In genomic region chrX:74282395-74283091, GRCm38 (mm10) we compare ENCODE assay signal across 8 mouse cellular contexts. TPM values are rescaled to one million over a fixed set of nuclear protein-coding genes. Genes with fewer than 3 reads are reported as not detected.
DNase-seq lines count a peak whose midpoint lies in the region; ATAC-seq and TF ChIP-seq lines count a peak whose summit lies in the region.

No protein-coding gene starts in this region.

- peak overlapping the region; percentile 85 for H3K27ac ChIP-seq in MEL (ENCODE audit: control insufficient read depth, low read depth, low read length)
- H3K27ac ChIP-seq in lung, embryonic 16.5 days (ENCODE audit: low read length): peak overlapping the region; percentile 93

- no peak for TF ChIP-seq RAD21 in MEL (IDR thresholded peaks at IDR 0.05; ENCODE audit: low read depth, low read length)

- peak; percentile 76 to 89 for ATAC-seq in hematopoietic stem cell, adult 5-6 weeks (replicated peaks in 1 of 2; ENCODE audit: insufficient read depth in 1 of 2, low FRiP score in 2 of 2, low TSS enrichment in 1 of 2, low read depth in 1 of 2, poor library complexity in 2 of 2, severe bottlenecking in 2 of 2)
- peak; percentile 75 for ATAC-seq in lung, embryonic 16.5 days (ENCODE audit: low read depth)

- peak overlapping the region; percentile 78 for H3K4me2 ChIP-seq in lung, embryonic 16.5 days (ENCODE audit: low read depth, low read length)

- no peak for TF ChIP-seq EP300 in MEL (IDR thresholded peaks at IDR 0.05; ENCODE audit: low read depth in 1 of 2, low read length in 2 of 2)

- H3K4me3 ChIP-seq in MEL (ENCODE audit: control insufficient read depth in 1 of 2, insufficient read depth in 1 of 2, low read depth in 2 of 2, low read length in 2 of 2): peak overlapping the region; percentile 72 to 76
- peak overlapping the region; percentile 64 for H3K4me3 ChIP-seq in lung, embryonic 16.5 days (ENCODE audit: low read length)

- H3K36me3 ChIP-seq in MEL (ENCODE audit: control insufficient read depth in 1 of 2, insufficient read depth in 2 of 2, low read length in 2 of 2): peaks cover 0 to 11% of the 10 kb centered on the region in 2 experiments; a peak in 3 of 4 replicates
- H3K36me3 ChIP-seq in lung, embryonic 16.5 days (ENCODE audit: control insufficient read depth, insufficient read depth, low read length): no peaks in the 10 kb centered on the region

- 18% methylated on average over 39 of the region's 39 CpGs for WGBS in lung, embryonic 16.5 days

- H3K79me2 ChIP-seq in MEL (ENCODE audit: control insufficient read depth, insufficient read depth, low read length, poor library complexity): peaks cover 13% of the 10 kb centered on the region

- DNase-seq in MEL (ENCODE audit: low read depth, low spot score): peak; percentile 92
- peak; percentile 75 for DNase-seq in cerebellum, adult 8-10 months
- peak; percentile 78 for DNase-seq in forelimb bud, embryonic 11.5 days (ENCODE audit: low read depth, low spot score)
- peak; percentile 87 for DNase-seq in layer of hippocampus, adult 9-11 months
- peak; percentile 33 for DNase-seq in ovary, postnatal 10 days (ENCODE audit: low spot score)
- DNase-seq in thymus, postnatal 0 days (ENCODE audit: low spot score): peak; percentile 88

- no peaks in the 10 kb centered on the region for H3K9me3 ChIP-seq in MEL (replicated peaks; ENCODE audit: insufficient read depth, low read length)
- H3K9me3 ChIP-seq in lung, embryonic 16.5 days (ENCODE audit: control insufficient read depth, low read length): no peaks in the 10 kb centered on the region

- no peaks in the 10 kb centered on the region for H3K27me3 ChIP-seq in MEL (ENCODE audit: control insufficient read depth in 1 of 2, insufficient read depth in 2 of 2, low read length in 2 of 2)
- H3K27me3 ChIP-seq in lung, embryonic 16.5 days (ENCODE audit: control insufficient read depth, insufficient read depth, low read depth, low read length): no peaks in the 10 kb centered on the region

- H3K4me1 ChIP-seq in MEL (ENCODE audit: control insufficient read depth in 1 of 2, insufficient read depth in 2 of 2, low read length in 2 of 2): peaks cover 0 to 11% of the 10 kb centered on the region in 2 experiments; a peak in 2 of 4 replicates
- peaks cover 4% of the 10 kb centered on the region; the same call in 1 of the 2 replicates for H3K4me1 ChIP-seq in lung, embryonic 16.5 days (replicated peaks; ENCODE audit: control insufficient read depth, insufficient read depth, low read length)

- no peak for TF ChIP-seq CTCF in MEL (IDR thresholded peaks at IDR 0.05 in 2 of 3, conservative IDR thresholded peaks at IDR 0.05 in 1 of 3; ENCODE audit: control insufficient read depth in 1 of 3, insufficient read depth in 1 of 3, low read depth in 2 of 3, low read length in 3 of 3, poor library complexity in 1 of 3, severe bottlenecking in 1 of 3)

- H3K9ac ChIP-seq in MEL (ENCODE audit: control insufficient read depth, low read depth, low read length, poor library complexity, severe bottlenecking): peak overlapping the region; percentile 86
- peak overlapping the region; percentile 77 for H3K9ac ChIP-seq in lung, embryonic 16.5 days (ENCODE audit: low read length)

- peak; percentile 68 to 84; a peak in 3 of 4 replicates for TF ChIP-seq POLR2A in MEL (IDR thresholded peaks at IDR 0.05; ENCODE audit: control insufficient read depth in 1 of 2, insufficient read depth in 1 of 2, low read depth in 1 of 2, low read length in 2 of 2, poor library complexity in 1 of 2)

TF ChIP-seq in MEL, 35 proteins besides CTCF, POLR2A, EP300 and RAD21 (continues in another document):
- TF ChIP-seq HCFC1 (IDR thresholded peaks at IDR 0.05; ENCODE audit: low read depth, low read length) (peak; percentile 83), MXI1 (IDR thresholded peaks at IDR 0.05; ENCODE audit: low read depth, low read length) (peak; percentile 73), MYB (IDR thresholded peaks at IDR 0.05; ENCODE audit: low read depth, low read length) (no peak), TCF12 (IDR thresholded peaks at IDR 0.05; ENCODE audit: low read depth, low read length) (peak; percentile 47; the same call in 1 of the 2 replicates), RCOR1 (IDR thresholded peaks at IDR 0.05; ENCODE audit: low read depth, low read length) (no peak), ELF1 (IDR thresholded peaks at IDR 0.05; ENCODE audit: low read depth, low read length) (peak; percentile 60; the same call in 1 of the 2 replicates), SMC3 (IDR thresholded peaks at IDR 0.05; ENCODE audit: low read depth, low read length) (no peak), MAFK (IDR thresholded peaks at IDR 0.05; ENCODE audit: borderline replicate concordance, low read depth, low read length) (no peak), ZMIZ1 (IDR thresholded peaks at IDR 0.05; ENCODE audit: low read depth, low read length) (peak; percentile 79), MYC (IDR thresholded peaks at IDR 0.05; ENCODE audit: low read depth, low read length) (no peak; the same call in 1 of the 2 replicates), UBTF (IDR thresholded peaks at IDR 0.05; ENCODE audit: borderline replicate concordance, insufficient read depth, low read depth, low read length) (no peak), CHD2 (IDR thresholded peaks at IDR 0.05; ENCODE audit: low read length) (no peak), NELFE (IDR thresholded peaks at IDR 0.05; ENCODE audit: low read depth, low read length) (peak; percentile 87), USF2 (IDR thresholded peaks at IDR 0.05; ENCODE audit: borderline replicate concordance in 1 of 2, insufficient read depth in 1 of 2, low read depth in 1 of 2, low read length in 2 of 2) (no peak), GABPA (IDR thresholded peaks at IDR 0.05; ENCODE audit: low read depth, low read length) (no peak), BHLHE40 (IDR thresholded peaks at IDR 0.05; ENCODE audit: borderline replicate concordance, low read depth, low read length) (no peak), MAX (IDR thresholded peaks at IDR 0.05; ENCODE audit: low read length) (peak; percentile 61; the same call in 1 of the 2 replicates), KAT2A (conservative IDR thresholded peaks at IDR 0.05; ENCODE audit: low read depth, low read length) (peak; percentile 61; the same call in 1 of the 2 replicates), MEF2A (IDR thresholded peaks at IDR 0.05; ENCODE audit: extremely low read depth, insufficient replicate concordance, low read depth, low read length, poor library complexity, severe bottlenecking) (no peak), E2F4 (IDR thresholded peaks at IDR 0.05; ENCODE audit: borderline replicate concordance, low read depth, low read length) (no peak), MAZ (IDR thresholded peaks at IDR 0.05; ENCODE audit: low read depth, low read length) (peak; percentile 47), ZC3H11A (IDR thresholded peaks at IDR 0.05; ENCODE audit: low read depth, low read length) (no peak), ZNF384 (IDR thresholded peaks at IDR 0.05; ENCODE audit: low read depth, low read length) (no peak), NRF1 (IDR thresholded peaks at IDR 0.05; ENCODE audit: insufficient read depth, low read depth, low read length, poor library complexity, severe bottlenecking) (no peak), ZKSCAN1 (IDR thresholded peaks at IDR 0.05; ENCODE audit: low read depth, low read length) (no peak), POLR2AphosphoS2 (IDR thresholded peaks at IDR 0.05; ENCODE audit: low read length) (peak; percentile 61; the same call in 1 of the 2 replicates)

RNA-seq across cellular contexts. Expression of gene Dnase1l1, which starts 0.4 kb away (rescaled TPM):
- total RNA-seq in MEL (2012; rRNA removed): 5.0 and 5.6 TPM in 2 replicates
- polyA plus RNA-seq in MEL (2012; ENCODE audit: insufficient read depth in 1 of 2, insufficient read length in 2 of 2, low read depth in 1 of 2, low replicate concordance in 2 of 2, missing spikeins in 1 of 2): 1 to 10 TPM in 1 of 2 experiments, not detected in 1; 9.5 TPM
- 18.4 and 28.7 TPM in 2 replicates for total RNA-seq in hematopoietic stem cell, adult 5-6 weeks (2017)
- polyA plus RNA-seq in lung, embryonic 16.5 days (2015; fragmentation: Nextera tagmentation; extraction: Ambion mirVana): 17.4 and 18.6 TPM in 2 replicates
- 8.1 and 9.0 TPM in 2 replicates for polyA plus RNA-seq in thymus, postnatal 0 days (2015; fragmentation: Nextera tagmentation; extraction: Ambion mirVana)

RNA-seq across cellular contexts. Expression of gene Taz, which starts 0.8 kb away (rescaled TPM):
- 26.1 and 28.0 TPM in 2 replicates for total RNA-seq in MEL (2012; rRNA removed)
- polyA plus RNA-seq in MEL (2012; ENCODE audit: insufficient read depth in 1 of 2, insufficient read length in 2 of 2, low read depth in 1 of 2, low replicate concordance in 2 of 2, missing spikeins in 1 of 2): 10 to 100 TPM in 1 of 2 experiments, not detected in 1; 34.1 TPM
- 29.6 and 50.0 TPM in 2 replicates for total RNA-seq in hematopoietic stem cell, adult 5-6 weeks (2017)
- polyA plus RNA-seq in lung, embryonic 16.5 days (2015; fragmentation: Nextera tagmentation; extraction: Ambion mirVana): 81.9 and 91.7 TPM in 2 replicates
- polyA plus RNA-seq in thymus, postnatal 0 days (2015; fragmentation: Nextera tagmentation; extraction: Ambion mirVana): 66.0 and 71.6 TPM in 2 replicates

RNA-seq across cellular contexts. Expression of gene Rpl10, which starts 11.9 kb away (rescaled TPM):
- total RNA-seq in MEL (2012; rRNA removed): 3,229 and 3,230 TPM in 2 replicates
- 100 to 1,000 TPM in 1 of 2 experiments, not detected in 1; 232 TPM for polyA plus RNA-seq in MEL (2012; ENCODE audit: insufficient read depth in 1 of 2, insufficient read length in 2 of 2, low read depth in 1 of 2, low replicate concordance in 2 of 2, missing spikeins in 1 of 2)
- total RNA-seq in hematopoietic stem cell, adult 5-6 weeks (2017): 1,106 and 1,575 TPM in 2 replicates
- 826 and 850 TPM in 2 replicates for polyA plus RNA-seq in lung, embryonic 16.5 days (2015; fragmentation: Nextera tagmentation; extraction: Ambion mirVana)
- polyA plus RNA-seq in thymus, postnatal 0 days (2015; fragmentation: Nextera tagmentation; extraction: Ambion mirVana): 838 and 891 TPM in 2 replicates

RNA-seq across cellular contexts. Expression of gene Atp6ap1, which starts 14.4 kb away (rescaled TPM):
- 31.7 and 41.6 TPM in 2 replicates for total RNA-seq in MEL (2012; rRNA removed)
- 100 to 1,000 TPM in 1 of 2 experiments, 10 to 100 TPM in 1; 75.5 to 355 TPM for polyA plus RNA-seq in MEL (2012; ENCODE audit: insufficient read depth in 1 of 2, insufficient read length in 2 of 2, low read depth in 1 of 2, low replicate concordance in 2 of 2, missing spikeins in 1 of 2)
- 156 and 166 TPM in 2 replicates for total RNA-seq in hematopoietic stem cell, adult 5-6 weeks (2017)
- 141 and 153 TPM in 2 replicates for polyA plus RNA-seq in lung, embryonic 16.5 days (2015; fragmentation: Nextera tagmentation; extraction: Ambion mirVana)
- 87.8 and 92.3 TPM in 2 replicates for polyA plus RNA-seq in thymus, postnatal 0 days (2015; fragmentation: Nextera tagmentation; extraction: Ambion mirVana)

RNA-seq across cellular contexts. Expression of gene Gdi1, which starts 22.3 kb away (rescaled TPM):
- total RNA-seq in MEL (2012; rRNA removed): 5.2 and 6.4 TPM in 2 replicates
- 10 to 100 TPM in 1 of 2 experiments, not detected in 1; 24.5 TPM for polyA plus RNA-seq in MEL (2012; ENCODE audit: insufficient read depth in 1 of 2, insufficient read length in 2 of 2, low read depth in 1 of 2, low replicate concordance in 2 of 2, missing spikeins in 1 of 2)
- 34.8 and 61.8 TPM in 2 replicates for total RNA-seq in hematopoietic stem cell, adult 5-6 weeks (2017)
- 204 and 211 TPM in 2 replicates for polyA plus RNA-seq in lung, embryonic 16.5 days (2015; fragmentation: Nextera tagmentation; extraction: Ambion mirVana)
- polyA plus RNA-seq in thymus, postnatal 0 days (2015; fragmentation: Nextera tagmentation; extraction: Ambion mirVana): 104 and 107 TPM in 2 replicates

Comparison
In these comparisons a context has a peak if more than half of its experiments do, and no peak if none do; other contexts are left out.
1. Peak in every context shown above with its lines: DNase-seq, ATAC-seq, H3K4me3 ChIP-seq and H3K27ac ChIP-seq.
2. DNase-seq: peak in every context shown above with its lines; median percentile 92 in MEL; 88 in thymus, postnatal 0 days; 87 in layer of hippocampus, adult 9-11 months; 78 in forelimb bud, embryonic 11.5 days; 75 in cerebellum, adult 8-10 months; 33 in ovary, postnatal 10 days.